Mouse (Mus musculus) E14TG2a.4 (cell line): Measurements from ENCODE around the gene Mpp4.

Source experiments
- H3K27me3 ChIP-seq: 2 replicates; pipeline ENCODE4 v1.6.1; 2014; ENCODE audit warnings: low read length, control low read depth; ENCODE audit not compliant: insufficient read depth
- H3K36me3 ChIP-seq: 2 replicates; pipeline ENCODE4 v1.6.1; 2014; ENCODE audit warnings: low read length, control low read depth; ENCODE audit not compliant: insufficient read depth
- H3K4me1 ChIP-seq: replicated peaks from 2 replicates; pipeline ENCODE4 v1.6.1; 2014; ENCODE audit warnings: low read depth, low read length, control low read depth
- H3K4me3 ChIP-seq: replicated peaks from 2 replicates; pipeline ENCODE4 v1.5.1; 2014; ENCODE audit warnings: mild to moderate bottlenecking, low read length
- H3K9me3 ChIP-seq: 2 replicates; pipeline ENCODE4 v1.6.1; 2014; ENCODE audit warnings: low read length, control low read depth
- CTCF ChIP-seq: conservative IDR thresholded peaks from 2 replicates; pipeline ENCODE4 v1.5.1; 2014; ENCODE audit warnings: low read length
- NANOG ChIP-seq: IDR thresholded peaks from 2 replicates; pipeline ENCODE4 v1.6.1; 2014; ENCODE audit warnings: borderline replicate concordance, low read length, mixed read lengths
- POU5F1 ChIP-seq: IDR thresholded peaks from 2 replicates; pipeline ENCODE4 v1.6.1; 2014; ENCODE audit warnings: low read length, borderline replicate concordance

The Mpp4 gene

DNA sequence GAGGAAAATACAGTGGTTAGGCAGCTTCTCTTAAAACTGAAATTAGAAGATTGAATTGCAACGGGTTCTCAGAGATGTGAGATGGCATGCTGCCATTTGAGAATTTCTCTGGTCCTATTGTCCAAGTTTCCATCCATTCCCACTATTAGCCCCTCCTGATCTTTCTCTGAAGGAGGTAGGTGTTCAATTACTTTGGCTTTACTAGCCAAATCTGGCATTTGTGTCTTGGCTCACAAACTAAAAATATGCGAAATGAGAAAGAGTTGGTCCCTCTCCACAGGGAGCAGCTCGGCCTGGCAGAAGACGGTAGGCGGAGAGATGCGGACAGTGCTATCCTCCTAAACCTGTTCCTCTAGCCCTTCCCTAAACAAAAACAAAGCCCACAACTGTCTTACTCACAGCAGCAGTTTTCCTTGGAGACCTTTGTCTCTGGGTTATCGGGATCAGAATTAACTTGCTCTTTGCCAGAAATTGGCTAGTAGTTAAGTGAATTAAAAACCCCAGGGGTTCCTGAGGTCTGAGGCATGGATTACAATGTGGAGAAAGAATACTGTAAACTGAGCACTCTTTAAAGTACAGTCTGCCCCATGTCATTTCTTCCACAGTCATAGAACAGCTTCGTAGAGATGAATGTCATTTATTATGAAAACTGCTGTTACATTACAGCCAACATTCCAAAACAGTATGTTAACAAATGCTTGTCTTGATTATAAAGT, 722 bp downstream of the Mpp4 start:
- Histone ChIP-seq H3K27me3 (no peaks in the 10 kb centered on the region), H3K36me3 (peaks cover 41% of the 10 kb centered on the region), H3K9me3 (no peaks in the 10 kb centered on the region), H3K4me1 (peaks cover 12% of the 10 kb centered on the region), H3K4me3 (peak overlapping the region; percentile 29; the same call in 1 of the 2 replicates)
- TF ChIP-seq NANOG (no peak), CTCF (no peak), POU5F1 (no peak)

DNA sequence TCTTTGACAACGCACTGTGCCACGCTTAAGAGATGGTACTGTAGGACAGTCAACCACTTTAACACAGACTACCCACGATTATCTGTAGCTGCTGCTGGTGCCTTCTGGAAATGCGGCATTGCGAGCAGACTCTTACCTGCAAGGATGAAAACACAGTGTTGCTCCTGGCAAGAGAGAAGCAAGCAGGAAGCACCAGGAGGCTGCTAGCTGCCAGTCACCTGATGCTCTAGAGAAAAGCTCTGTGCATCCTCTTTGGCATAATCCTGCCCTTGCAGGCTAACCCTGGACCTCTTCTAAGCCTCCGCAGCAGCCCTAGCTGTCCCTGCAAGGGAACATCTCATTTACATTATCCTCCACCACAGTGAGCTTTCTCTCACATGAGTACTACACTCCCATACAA, 1.8 kb downstream of the Mpp4 start:
- H3K9me3 ChIP-seq, result no peaks in the 10 kb centered on the region
- H3K4me3 ChIP-seq, result no peak overlapping the region
- TF ChIP-seq POU5F1 (no peak), CTCF (no peak), NANOG (no peak)
- no peaks in the 10 kb centered on the region for H3K27me3 ChIP-seq
- H3K4me1 ChIP-seq, result peaks cover 12% of the 10 kb centered on the region
- peaks cover 30% of the 10 kb centered on the region for H3K36me3 ChIP-seq

DNA sequence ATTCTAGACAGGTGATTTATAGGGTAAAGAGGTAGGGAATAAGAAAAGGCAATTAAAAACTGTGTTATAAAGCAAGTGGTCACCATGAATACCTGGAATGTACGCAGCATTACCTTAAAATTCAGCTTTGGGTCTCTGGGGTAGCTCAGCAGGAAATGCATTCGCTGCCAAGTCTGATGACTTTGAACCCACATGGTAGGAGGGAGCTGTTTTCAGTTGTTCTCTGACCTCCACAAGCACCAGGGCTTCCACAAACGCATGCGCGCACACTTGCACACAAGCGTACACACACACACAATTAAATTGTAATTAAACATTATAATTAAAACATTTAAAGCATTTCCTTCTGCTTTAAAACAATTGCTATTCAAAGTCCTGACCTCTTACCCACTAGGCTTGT, 2.3 kb downstream of the Mpp4 start:
- H3K4me3 ChIP-seq, result no peak overlapping the region
- no peak for TF ChIP-seq CTCF
- no peak for TF ChIP-seq NANOG
- TF ChIP-seq POU5F1, result no peak
- peaks cover 25% of the 10 kb centered on the region for H3K36me3 ChIP-seq
- no peaks in the 10 kb centered on the region for H3K9me3 ChIP-seq
- no peaks in the 10 kb centered on the region for H3K27me3 ChIP-seq
- peaks cover 12% of the 10 kb centered on the region for H3K4me1 ChIP-seq

DNA sequence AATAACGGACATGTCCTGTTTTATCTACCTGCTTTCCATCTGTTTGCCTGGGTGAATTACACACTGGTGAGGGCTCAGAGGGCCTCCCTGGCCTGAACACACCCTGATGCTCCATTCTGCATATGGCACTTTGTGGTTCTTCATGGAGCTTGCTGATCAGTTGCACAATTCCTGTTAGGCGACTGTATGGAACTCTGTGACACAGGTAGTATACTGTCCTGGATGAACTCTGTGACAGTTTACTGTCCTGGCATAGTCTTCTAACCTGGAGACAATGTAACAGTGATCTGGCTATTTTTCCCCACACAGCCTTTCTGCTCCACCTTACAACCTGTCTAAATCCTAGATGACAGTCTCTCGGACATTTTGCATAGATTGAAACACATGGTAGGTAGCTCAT, 4.1 kb downstream of the Mpp4 start:
- peaks cover 12% of the 10 kb centered on the region for H3K4me1 ChIP-seq
- H3K27me3 ChIP-seq, result no peaks in the 10 kb centered on the region
- H3K36me3 ChIP-seq, result peaks cover 13% of the 10 kb centered on the region
- no peaks in the 10 kb centered on the region for H3K9me3 ChIP-seq
- no peak overlapping the region for H3K4me3 ChIP-seq
- TF ChIP-seq CTCF, result no peak
- TF ChIP-seq NANOG, result no peak
- TF ChIP-seq POU5F1, result no peak

DNA sequence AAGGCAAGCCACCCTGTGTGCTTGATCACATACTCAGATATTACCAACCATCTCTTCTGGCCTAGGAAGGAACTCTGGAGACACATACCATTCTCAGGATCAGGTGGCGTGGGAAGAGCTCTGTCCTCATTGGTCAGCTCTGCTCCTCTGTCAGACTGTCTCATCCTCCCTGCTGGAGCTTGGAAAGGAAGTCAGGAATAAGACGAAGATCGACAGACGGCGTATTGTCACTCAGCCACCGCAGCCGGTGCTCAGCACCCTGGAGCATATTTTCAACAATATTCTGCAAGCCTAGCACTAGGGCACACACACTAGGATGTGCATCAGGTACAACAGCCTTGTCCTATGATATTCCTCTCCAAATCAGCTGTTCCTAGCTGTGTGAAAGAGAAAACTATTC, 4.7 kb downstream of the Mpp4 start:
- H3K4me3 ChIP-seq, result no peak overlapping the region
- H3K27me3 ChIP-seq, result no peaks in the 10 kb centered on the region
- peaks cover 10% of the 10 kb centered on the region for H3K4me1 ChIP-seq
- TF ChIP-seq CTCF (no peak), POU5F1 (no peak), NANOG (no peak)
- H3K36me3 ChIP-seq, result peaks cover 6% of the 10 kb centered on the region
- H3K9me3 ChIP-seq, result no peaks in the 10 kb centered on the region

DNA sequence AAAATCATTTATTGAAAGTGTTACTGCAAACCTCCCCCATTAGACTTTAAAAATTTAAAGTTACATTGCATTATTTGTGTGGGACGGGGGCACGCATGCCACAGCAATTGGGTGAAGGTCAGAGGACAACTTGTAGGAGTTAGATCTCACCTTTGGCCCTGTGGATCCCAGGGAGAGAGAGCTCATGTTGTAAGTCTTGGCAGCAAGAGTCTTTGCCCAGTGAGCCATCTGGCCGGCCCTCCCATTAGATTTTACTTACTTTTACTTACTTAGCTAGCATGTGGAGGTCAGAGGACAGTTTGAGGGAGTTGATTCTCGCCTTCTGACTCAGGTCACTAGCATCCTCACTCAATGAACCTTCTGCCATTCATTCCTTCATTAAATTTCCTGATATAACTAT, 5.3 kb downstream of the Mpp4 start:
- Histone ChIP-seq H3K4me1 (peaks cover 4% of the 10 kb centered on the region), H3K36me3 (no peaks in the 10 kb centered on the region), H3K9me3 (no peaks in the 10 kb centered on the region), H3K4me3 (no peak overlapping the region), H3K27me3 (no peaks in the 10 kb centered on the region)
- TF ChIP-seq NANOG, result no peak
- no peak for TF ChIP-seq CTCF
- no peak for TF ChIP-seq POU5F1

DNA sequence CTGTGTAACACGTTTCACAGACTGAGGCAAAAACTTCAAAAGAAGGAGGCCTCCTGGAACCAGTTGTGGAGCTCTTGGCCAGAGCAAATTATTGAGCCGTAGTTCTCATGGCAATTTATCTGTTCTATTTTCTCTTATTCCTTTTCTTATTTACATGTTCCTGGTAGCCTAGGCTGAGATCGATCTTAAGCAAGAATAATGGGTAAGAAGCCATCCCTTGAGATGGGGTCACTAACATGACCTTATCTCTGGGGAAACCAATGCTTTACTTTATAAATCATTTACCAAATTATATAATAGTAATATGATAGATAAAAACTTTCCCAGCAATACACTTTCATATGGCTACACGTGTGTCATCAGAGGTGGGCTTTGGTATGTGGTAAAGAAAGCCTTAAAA, 10.8 kb downstream of the Mpp4 start:
- no peak overlapping the region for H3K4me3 ChIP-seq
- no peaks in the 10 kb centered on the region for H3K36me3 ChIP-seq
- H3K4me1 ChIP-seq, result no peaks in the 10 kb centered on the region
- no peak for TF ChIP-seq POU5F1
- TF ChIP-seq NANOG, result no peak
- no peaks in the 10 kb centered on the region for H3K27me3 ChIP-seq
- H3K9me3 ChIP-seq, result no peaks in the 10 kb centered on the region

DNA sequence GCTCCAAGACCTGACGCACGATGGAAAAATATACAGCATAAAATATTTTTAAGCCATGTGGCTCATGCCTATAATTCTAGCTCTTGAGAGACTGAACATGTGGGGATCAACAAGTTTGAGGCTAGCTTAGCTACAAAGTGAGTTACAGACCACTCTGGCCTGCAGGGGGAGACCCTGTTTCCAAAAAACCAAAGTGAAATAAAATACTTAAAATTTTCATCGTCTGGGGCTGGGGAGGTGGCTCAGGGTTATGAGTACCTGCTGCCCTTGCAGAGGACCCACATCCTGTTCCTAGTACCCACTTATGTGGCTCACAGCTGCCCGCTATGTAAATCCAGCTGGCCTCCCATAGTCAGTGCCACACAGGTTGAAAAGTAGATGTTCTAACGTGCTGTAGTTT, 12.6 kb downstream of the Mpp4 start:
- Histone ChIP-seq H3K27me3 (no peaks in the 10 kb centered on the region), H3K4me1 (no peaks in the 10 kb centered on the region), H3K9me3 (no peaks in the 10 kb centered on the region), H3K36me3 (no peaks in the 10 kb centered on the region), H3K4me3 (no peak overlapping the region)
- TF ChIP-seq NANOG (no peak), POU5F1 (no peak), CTCF (no peak)

DNA sequence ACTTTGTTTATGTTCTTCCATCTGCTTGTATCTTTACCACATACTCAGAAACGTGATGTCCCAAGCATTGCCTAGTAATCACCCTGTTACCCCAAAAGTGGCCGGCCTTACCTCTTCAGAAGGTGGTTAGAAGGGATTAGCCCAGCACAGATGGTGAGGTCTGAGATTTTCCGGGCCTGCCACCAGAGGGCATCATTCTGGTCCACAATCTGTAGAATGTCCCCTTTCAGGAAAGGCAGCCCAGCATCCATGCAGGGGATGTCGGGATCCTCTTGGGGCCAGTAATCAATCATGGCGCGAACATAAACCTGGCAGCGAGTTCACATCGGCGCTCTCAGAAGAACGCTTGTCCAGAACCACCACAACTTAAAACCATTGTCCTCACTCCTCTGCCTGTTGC, 18.6 kb downstream of the Mpp4 start:
- Histone ChIP-seq H3K36me3 (no peaks in the 10 kb centered on the region), H3K4me1 (no peaks in the 10 kb centered on the region), H3K27me3 (no peaks in the 10 kb centered on the region), H3K9me3 (no peaks in the 10 kb centered on the region), H3K4me3 (no peak overlapping the region)
- peak; percentile 58 for TF ChIP-seq CTCF
- TF ChIP-seq POU5F1, result no peak

DNA sequence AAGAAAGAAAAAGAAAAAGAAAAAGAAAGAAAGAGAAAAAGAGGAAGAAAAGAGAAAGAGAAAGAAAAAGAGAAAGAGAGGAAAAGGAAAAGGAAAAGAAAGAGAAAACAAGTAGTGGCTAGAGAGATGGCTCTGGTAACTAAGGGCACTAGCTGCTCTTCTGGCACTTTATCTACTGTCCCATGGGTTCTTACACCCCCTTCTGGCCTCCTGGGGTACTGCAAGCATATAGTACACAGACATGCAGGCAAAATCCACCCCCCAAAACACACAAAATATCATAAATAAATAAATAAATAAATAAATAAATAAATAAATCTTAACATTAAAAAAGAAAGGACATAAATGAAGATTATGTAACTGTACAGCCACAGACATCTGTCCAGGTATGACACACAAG, 20.4 kb downstream of the Mpp4 start:
- no peaks in the 10 kb centered on the region for H3K36me3 ChIP-seq
- H3K4me1 ChIP-seq, result no peaks in the 10 kb centered on the region
- no peaks in the 10 kb centered on the region for H3K27me3 ChIP-seq
- no peak overlapping the region for H3K4me3 ChIP-seq
- no peaks in the 10 kb centered on the region for H3K9me3 ChIP-seq
- TF ChIP-seq POU5F1 (no peak), CTCF (peak; percentile 53)
